Mouse (Mus musculus) spleen, adult 2 months (tissue): Measurements from ENCODE around the gene Fgd4.

Experiments
- CTCF ChIP-seq: fragments of 200-500 bp; IDR thresholded peaks from 2 replicates; pipeline ENCODE4 v1.5.1; 2011; ENCODE audit warnings: mild to moderate bottlenecking, inconsistent platforms; ENCODE audit not compliant: insufficient read depth, insufficient read length, insufficient replicate concordance; ENCODE audit errors: extremely low read depth
- POLR2A ChIP-seq: fragments of 200-500 bp; IDR thresholded peaks from 2 replicates; pipeline ENCODE4 v1.6.1; 2011; ENCODE audit warnings: low read depth, low read length, inconsistent platforms

DNA sequence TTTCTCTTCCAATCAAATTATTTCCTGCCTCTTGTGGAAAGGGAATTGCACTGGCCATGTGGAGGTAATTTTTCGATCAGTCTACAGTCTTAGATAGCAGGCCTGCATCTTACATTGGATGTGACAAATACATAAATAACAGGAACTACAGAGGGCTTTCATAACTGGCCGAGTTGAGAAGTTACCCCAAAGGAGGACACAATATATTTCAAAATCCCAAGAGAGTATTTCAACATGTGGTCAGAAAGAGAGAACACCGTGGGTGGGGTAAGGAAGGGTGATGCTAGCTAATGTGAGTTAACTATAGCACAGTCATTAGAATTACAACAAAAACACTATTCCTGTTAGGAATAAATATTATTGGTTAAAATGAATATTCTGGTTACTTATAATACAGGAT, 29.0 kb downstream of the Fgd4 start:
- no peak for TF ChIP-seq CTCF
- no peak for TF ChIP-seq POLR2A
